Mouse (Mus musculus) midbrain, embryonic 10.5 days (tissue): ENCODE results near the gene Ddx17. TPM values are rescaled to one million over a fixed set of nuclear protein-coding genes. Genes with fewer than 3 reads are reported as not detected.

Experiments
- DNase-seq: peaks from one replicate; pipeline ENCODE4 v3.0.0-alpha.2; 2017; ENCODE audit warnings: low spot score
- H3K27ac ChIP-seq: fragments of 300-500 bp; sonication (generic); replicated peaks from 2 replicates; pipeline ENCODE4 v1.5.1; 2016; ENCODE audit warnings: mild to moderate bottlenecking
- H3K27me3 ChIP-seq: fragments of 300-500 bp; sonication (generic); 2 replicates; pipeline ENCODE4 v1.6.1; 2016; ENCODE audit warnings: low read depth, mild to moderate bottlenecking; ENCODE audit not compliant: poor library complexity, severe bottlenecking
- H3K36me3 ChIP-seq: fragments of 300-500 bp; sonication (generic); 2 replicates; pipeline ENCODE4 v1.6.1; 2016; ENCODE audit warnings: mild to moderate bottlenecking, moderate library complexity
- H3K4me1 ChIP-seq: fragments of 300-500 bp; sonication (generic); 2 replicates; pipeline ENCODE4 v1.6.1; 2016
- H3K4me3 ChIP-seq: fragments of 300-500 bp; sonication (generic); 2 replicates; pipeline ENCODE4 v1.5.1; 2016; ENCODE audit warnings: mild to moderate bottlenecking, moderate library complexity
- H3K9me3 ChIP-seq: fragments of 300-500 bp; sonication (generic); replicated peaks from 2 replicates; pipeline ENCODE4 v1.6.1; 2016; ENCODE audit warnings: mild to moderate bottlenecking
- WGBS: fragments of 180-500 bp; shearing (Covaris S2); methylation state at CpG from one replicate; pipeline ENCODE4 v1.1.7; 2016; 5-methylcytosine and 5-hydroxymethylcytosine counted together
- polyA plus RNA-seq: library from polyadenylated mRNA; unstranded; fragments of >200 nt; fragmentation: Nextera tagmentation; extraction: Ambion mirVana; gene quantifications from 2 replicates; pipeline ENCODE4 v1.2.1, GENCODE M21; 2016

Gene Ddx17
- polyA plus RNA-seq, 1 experiment from 2014 or later, result 43.5 TPM

GRCm38 (mm10) chr15:79543968-79544367, 2.6 kb downstream of the Ddx17 start:
- DNase-seq, result no peak
- 95% methylated on average over 3 of the region's 3 CpGs for WGBS
- H3K4me1 ChIP-seq, result peaks cover 27% of the 10 kb centered on the region
- H3K9me3 ChIP-seq, result no peaks in the 10 kb centered on the region
- no peak overlapping the region for H3K27ac ChIP-seq
- H3K27me3 ChIP-seq, result 0 out of 2 replicates have a peak, but pooled peaks cover 8% of the 10 kb centered on the region
- peaks cover 61% of the 10 kb centered on the region for H3K36me3 ChIP-seq
- H3K4me3 ChIP-seq, result peak overlapping the region; percentile 96

- Histone ChIP-seq H3K27me3 (no peaks in the 10 kb centered on the region), H3K4me1 (no peaks in the 10 kb centered on the region), H3K36me3 (peaks cover 100% of the 10 kb centered on the region), H3K9me3 (no peaks in the 10 kb centered on the region), H3K27ac (no peak overlapping the region), H3K4me3 (no peak overlapping the region)
- WGBS, result 92% methylated on average over 3 of the region's 3 CpGs
- no peak for DNase-seq
Measured at GRCm38 (mm10) chr15:79533796-79534195, 12.7 kb downstream of the Ddx17 start.

- Histone ChIP-seq H3K4me1 (no peaks in the 10 kb centered on the region), H3K4me3 (no peak overlapping the region), H3K36me3 (peaks cover 94% of the 10 kb centered on the region), H3K27ac (no peak overlapping the region), H3K9me3 (no peaks in the 10 kb centered on the region), H3K27me3 (no peaks in the 10 kb centered on the region)
- 87% methylated on average over 7 of the region's 7 CpGs for WGBS
- no peak for DNase-seq
Measured at GRCm38 (mm10) chr15:79529935-79530334, 16.6 kb downstream of the Ddx17 start.

- WGBS, result 88% methylated on average over 5 of the region's 5 CpGs
- no peak overlapping the region for H3K27ac ChIP-seq
- H3K4me3 ChIP-seq, result no peak overlapping the region
- H3K4me1 ChIP-seq, result no peaks in the 10 kb centered on the region
- H3K36me3 ChIP-seq, result peaks cover 76% of the 10 kb centered on the region
- DNase-seq, result peak; percentile 13
- H3K9me3 ChIP-seq, result no peaks in the 10 kb centered on the region
- no peaks in the 10 kb centered on the region for H3K27me3 ChIP-seq
Measured at GRCm38 (mm10) chr15:79527991-79528639, 18.4 kb downstream of the Ddx17 start.

GRCm38 (mm10) chr15:79527192-79527591, 19.3 kb downstream of the Ddx17 start:
- WGBS, result 84% methylated on average over 4 of the region's 4 CpGs
- peaks cover 67% of the 10 kb centered on the region for H3K36me3 ChIP-seq

GRCm38 (mm10) chr15:79525979-79526768, 20.4 kb downstream of the Ddx17 start:
- 71% methylated on average over 9 of the region's 9 CpGs for WGBS
- no peaks in the 10 kb centered on the region for H3K27me3 ChIP-seq
- peak; percentile 21 for DNase-seq
- H3K4me3 ChIP-seq, result no peak overlapping the region
- H3K36me3 ChIP-seq, result peaks cover 57% of the 10 kb centered on the region
- H3K4me1 ChIP-seq, result no peaks in the 10 kb centered on the region
- H3K27ac ChIP-seq, result no peak overlapping the region
- no peaks in the 10 kb centered on the region for H3K9me3 ChIP-seq

More at GRCm38 (mm10) chr15:79527192-79527591, 19.3 kb downstream of the Ddx17 start:
- no peak overlapping the region for H3K4me3 ChIP-seq
- no peaks in the 10 kb centered on the region for H3K4me1 ChIP-seq
- H3K27me3 ChIP-seq, result no peaks in the 10 kb centered on the region
- no peaks in the 10 kb centered on the region for H3K9me3 ChIP-seq
- no peak overlapping the region for H3K27ac ChIP-seq
- DNase-seq, result peak; percentile 16

GRCm38 (mm10) chr15:79525564-79525963, 21.0 kb downstream of the Ddx17 start:
- Histone ChIP-seq H3K27ac (no peak overlapping the region), H3K27me3 (no peaks in the 10 kb centered on the region), H3K4me1 (no peaks in the 10 kb centered on the region), H3K9me3 (no peaks in the 10 kb centered on the region), H3K36me3 (peaks cover 51% of the 10 kb centered on the region), H3K4me3 (no peak overlapping the region)
- 92% methylated on average over 5 of the region's 5 CpGs for WGBS
- no peak for DNase-seq

- peak overlapping the region; percentile 12; the same call in 1 of the 2 replicates for H3K4me3 ChIP-seq
- no peak for DNase-seq
- peaks cover 29% of the 10 kb centered on the region for H3K4me1 ChIP-seq
- H3K9me3 ChIP-seq, result no peaks in the 10 kb centered on the region
- peaks cover 50% of the 10 kb centered on the region for H3K27me3 ChIP-seq
- WGBS, result 53% methylated on average over 16 of the region's 16 CpGs
- no peaks in the 10 kb centered on the region for H3K36me3 ChIP-seq
- no peak overlapping the region for H3K27ac ChIP-seq
Measured at GRCm38 (mm10) chr15:79519400-79520220, 26.9 kb downstream of the Ddx17 start.

- 81% methylated on average over 3 of the region's 3 CpGs for WGBS
- Histone ChIP-seq H3K27ac (no peak overlapping the region), H3K4me3 (no peak overlapping the region), H3K36me3 (no peaks in the 10 kb centered on the region), H3K27me3 (peaks cover 60% of the 10 kb centered on the region), H3K9me3 (no peaks in the 10 kb centered on the region), H3K4me1 (peaks cover 37% of the 10 kb centered on the region)
- no peak for DNase-seq
Measured at GRCm38 (mm10) chr15:79518571-79518970, 28.0 kb downstream of the Ddx17 start.

- Histone ChIP-seq H3K4me1 (peaks cover 40% of the 10 kb centered on the region), H3K36me3 (no peaks in the 10 kb centered on the region), H3K27me3 (peaks cover 69% of the 10 kb centered on the region), H3K4me3 (no peak overlapping the region), H3K27ac (no peak overlapping the region), H3K9me3 (no peaks in the 10 kb centered on the region)
- WGBS, result 82% methylated on average over 4 of the region's 4 CpGs
- DNase-seq, result no peak
Measured at GRCm38 (mm10) chr15:79517710-79518109, 28.8 kb downstream of the Ddx17 start.

- WGBS, result under 1% methylated on average over 71 of the region's 71 CpGs
- Histone ChIP-seq H3K36me3 (no peaks in the 10 kb centered on the region), H3K4me1 (peaks cover 53% of the 10 kb centered on the region), H3K27me3 (peaks cover 81% of the 10 kb centered on the region), H3K27ac (peak within 1 kb of the TSS; percentile 70), H3K4me3 (peak within 1 kb of the TSS; percentile 62), H3K9me3 (no peaks in the 10 kb centered on the region)
- peak; percentile 57 for DNase-seq
Measured at GRCm38 (mm10) chr15:79516171-79517096, 30.1 kb downstream of the Ddx17 start, which contains the start of gene Kdelr3. Gene Kdelr3, plus strand, starts transcription at chr15:79516411.
